Mouse (Mus musculus) adrenal gland, adult 8-10 months (tissue): ENCODE measurements around the gene Abcf1. TPM values are rescaled to one million over a fixed set of nuclear protein-coding genes. Genes with fewer than 3 reads are reported as not detected.
"Not testable (repeated sequence)": the region's sequence is repeated elsewhere in the genome, so short reads cannot be mapped to it uniquely, and the experiment has no call there.

Experiments used
- DNase-seq: peaks from one replicate; pipeline ENCODE4 v3.0.0; 2022
- total RNA-seq, 4 experiments: library from RNA; stranded (reverse); gene quantifications; 2 replicates each; pipeline ENCODE4 v1.2.4; 2022

Abcf1 gene
- 100 to 1,000 TPM in 1 of 4 experiments, 10 to 100 TPM in 3; 87.1 to 104 (median 93.9) TPM for total RNA-seq

DNA sequence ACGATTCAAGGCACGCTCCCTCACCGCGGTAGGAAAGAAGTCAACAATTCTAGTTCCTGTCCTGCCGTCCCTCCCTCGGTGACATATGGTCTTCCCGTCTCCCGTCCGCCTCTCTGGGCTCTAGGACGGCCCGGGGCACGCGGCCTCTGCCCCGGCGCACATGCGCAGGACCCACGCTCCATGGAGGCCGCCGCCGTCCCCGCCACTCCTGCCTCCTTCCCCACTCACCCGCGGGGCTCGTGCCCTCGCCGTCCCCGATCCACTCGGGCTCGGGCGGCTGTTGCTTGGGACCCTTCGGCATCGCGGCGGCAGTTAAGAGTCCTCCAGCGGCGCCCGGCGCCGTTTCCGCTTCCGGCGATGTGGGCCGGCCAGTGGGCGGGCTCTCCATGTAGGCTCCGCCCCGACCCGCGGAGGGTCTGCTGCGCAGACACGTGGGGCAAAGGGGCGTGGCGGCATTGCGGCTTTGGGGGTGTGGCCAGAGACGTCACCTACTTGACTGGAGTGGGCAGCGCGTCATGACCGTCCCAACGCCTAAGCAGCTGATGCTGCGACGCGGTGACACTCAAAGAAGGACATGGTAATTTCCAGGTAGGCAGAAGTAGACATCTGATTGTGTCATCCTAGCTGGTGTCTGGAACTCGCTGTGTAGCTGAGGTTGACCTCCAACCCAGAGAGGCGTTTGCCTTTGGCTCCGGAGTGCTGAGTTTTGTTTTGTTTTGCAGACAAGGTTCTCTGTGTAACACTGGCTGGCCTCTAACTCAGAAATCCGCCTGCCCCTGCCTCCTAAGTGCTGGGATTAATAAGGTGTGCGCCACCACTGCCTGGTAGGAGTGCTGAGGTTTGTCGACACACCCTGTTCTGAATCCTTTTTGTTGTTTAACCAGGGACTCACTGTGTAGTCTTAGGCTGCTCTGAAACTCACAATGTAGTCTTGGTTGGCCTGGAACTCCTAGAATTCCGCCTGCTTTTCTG, at the start of gene Abcf1:
Gene Abcf1 (minus strand): TSS at position 344 of the 972 bp plus-strand sequence.
- DNase-seq = peak; percentile 98

GRCm38 (mm10) chr17:36018979-36019378, 49.4 kb upstream of the Abcf1 start:
- DNase-seq = no peak

GRCm38 (mm10) chr17:36017046-36017445, 47.5 kb upstream of the Abcf1 start:
- DNase-seq = no peak

DNA sequence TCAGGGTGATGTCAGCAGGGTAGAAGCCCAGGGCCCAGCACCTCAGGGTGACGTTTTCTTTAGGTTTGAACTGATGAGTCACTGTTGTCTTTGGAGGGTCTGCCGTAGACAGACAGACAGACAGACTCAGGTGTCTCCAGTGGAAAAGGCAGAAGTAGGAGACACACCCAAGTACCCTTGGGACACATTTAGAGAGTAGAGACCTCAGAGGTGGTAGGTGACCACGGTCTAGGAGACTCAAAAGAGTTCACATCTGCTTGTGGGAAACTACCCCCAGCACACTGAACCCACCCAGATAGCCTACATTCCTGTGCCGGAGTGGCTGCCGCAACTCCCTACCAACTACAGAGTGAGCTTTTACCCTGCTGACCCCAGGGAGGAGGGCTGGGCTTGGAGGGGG, 45.4 kb upstream of the Abcf1 start:
- no peak for DNase-seq

GRCm38 (mm10) chr17:36004409-36004808, 34.8 kb upstream of the Abcf1 start:
- DNase-seq = not testable (repeated sequence)

DNA sequence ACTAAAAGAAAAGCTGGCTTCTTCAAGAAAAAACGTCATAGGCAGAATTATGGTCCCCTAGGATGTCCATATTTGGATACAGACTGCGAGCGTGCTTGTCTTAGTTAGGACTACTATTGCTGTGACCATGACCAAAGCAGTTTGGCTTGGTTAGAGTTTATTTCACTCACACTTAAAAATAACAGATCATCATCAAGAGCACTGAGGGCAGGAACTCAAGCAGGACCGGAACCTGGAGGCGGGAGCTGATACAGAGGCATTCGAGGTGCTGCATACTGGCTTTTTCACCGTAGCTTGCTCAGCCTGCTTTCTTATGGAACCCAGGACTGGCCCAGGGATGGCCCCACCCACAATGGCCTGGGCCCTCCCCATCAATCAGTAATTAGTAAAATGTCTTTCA, 33.8 kb upstream of the Abcf1 start:
- no peak for DNase-seq

DNA sequence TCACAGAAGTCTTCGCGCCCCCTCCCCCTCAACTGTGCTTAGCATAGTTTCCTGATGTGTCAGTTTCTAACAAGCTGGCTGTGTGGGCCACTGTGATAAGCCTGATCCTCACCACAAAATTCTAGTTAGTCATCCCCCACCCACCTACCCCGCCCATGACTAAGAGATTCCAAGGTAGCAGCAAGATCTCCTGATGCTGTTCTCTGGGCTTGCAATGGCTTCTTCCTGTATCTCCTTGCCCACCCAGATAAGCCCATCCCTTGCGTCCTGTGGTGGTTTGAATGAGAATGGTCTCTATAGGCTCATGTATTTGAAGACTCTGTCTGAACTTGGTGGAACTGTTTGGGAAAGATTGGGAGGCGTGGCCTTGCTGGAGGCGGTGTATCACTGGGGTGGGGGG, 32.4 kb upstream of the Abcf1 start:
- no peak for DNase-seq

DNA sequence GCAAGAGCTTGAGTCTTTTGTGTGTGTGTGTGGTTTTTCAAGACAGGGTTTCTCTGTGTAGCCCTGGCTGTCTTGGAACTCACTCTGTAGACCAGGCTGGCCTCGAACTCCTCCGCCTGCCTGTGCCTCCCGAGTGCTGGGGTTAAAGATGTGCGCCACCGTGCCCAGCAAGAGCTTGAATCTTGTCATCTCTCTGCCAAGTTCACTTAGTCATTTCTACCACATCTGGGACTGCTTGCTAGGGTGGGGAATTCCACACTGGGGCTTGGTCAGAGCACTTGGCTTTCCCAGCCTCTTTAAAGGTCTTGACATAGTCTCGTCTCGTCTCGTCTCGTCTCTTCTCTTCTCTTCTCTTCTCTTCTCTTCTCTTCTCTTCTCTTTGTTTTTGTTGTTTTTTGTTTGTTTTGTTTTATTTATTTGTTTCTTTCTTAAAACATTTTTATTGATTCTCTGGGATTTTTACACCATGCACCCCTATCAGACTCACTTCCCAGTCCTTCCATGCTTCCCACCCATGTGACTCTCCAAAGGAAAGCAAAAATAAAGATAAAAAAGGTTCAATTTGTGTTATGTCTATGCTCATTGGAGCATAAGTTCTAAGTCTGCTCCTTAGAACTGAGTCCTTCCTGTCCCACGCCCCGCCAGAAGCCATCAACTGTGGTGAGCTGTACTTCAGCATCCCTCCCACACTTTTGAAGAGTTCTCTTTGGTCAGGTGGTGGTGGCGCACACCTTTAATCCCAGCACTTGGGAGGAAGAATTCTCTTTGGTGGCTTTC, 31.7 kb upstream of the Abcf1 start:
- no peak for DNase-seq

- DNase-seq = no peak
These were observed 30.8 kb upstream of the Abcf1 start for GRCm38 (mm10) chr17:36000349-36000748.

DNA sequence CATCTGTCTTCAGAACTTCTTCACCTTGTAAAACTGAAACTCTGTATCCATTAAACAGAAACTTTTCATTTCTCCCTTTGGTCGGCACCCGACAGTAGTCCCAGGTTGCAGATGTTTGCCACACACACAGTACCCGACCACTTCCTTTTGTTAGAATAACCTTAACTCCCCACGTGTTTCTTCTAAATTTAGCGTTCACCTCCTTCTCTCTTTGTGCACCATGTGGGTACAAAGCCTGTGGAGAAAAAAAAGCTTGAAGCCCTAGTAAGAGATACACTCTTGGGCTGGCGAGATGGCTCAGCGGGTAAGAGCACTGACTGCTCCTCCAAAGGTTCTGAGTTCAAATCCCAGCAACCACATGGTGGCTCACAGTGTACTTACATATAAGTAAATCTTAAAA, 29.8 kb upstream of the Abcf1 start:
- DNase-seq = no peak

GRCm38 (mm10) chr17:35998545-35999305, 29.2 kb upstream of the Abcf1 start:
- DNase-seq = no peak

- no peak for DNase-seq
These were observed 28.4 kb upstream of the Abcf1 start for GRCm38 (mm10) chr17:35997713-35998510.

DNA sequence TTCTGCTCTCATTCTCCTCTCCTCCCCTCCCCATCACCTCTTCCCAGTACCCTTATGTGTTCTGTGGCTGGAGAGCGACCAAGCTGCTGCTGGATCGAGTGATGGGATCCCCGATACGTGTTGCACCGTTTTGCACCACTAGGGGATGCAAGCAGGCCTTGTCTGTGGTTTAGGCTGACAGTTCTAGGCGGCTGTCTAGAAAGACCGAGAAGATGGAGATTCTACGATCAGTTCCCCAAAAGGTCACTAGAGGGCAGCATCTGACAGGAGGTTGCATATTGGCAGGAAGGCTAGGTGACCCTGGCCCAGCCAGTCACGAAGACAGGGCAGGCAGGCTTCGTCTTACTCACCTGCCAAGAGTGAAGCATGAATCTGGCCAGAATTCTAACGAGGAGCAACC, 27.4 kb upstream of the Abcf1 start:
- DNase-seq = peak; percentile 94

- no peak for DNase-seq
These were observed 25.3 kb upstream of the Abcf1 start for GRCm38 (mm10) chr17:35994879-35995240.

GRCm38 (mm10) chr17:35994175-35994878, 24.8 kb upstream of the Abcf1 start:
- peak; percentile 78 for DNase-seq

GRCm38 (mm10) chr17:35993675-35994074, 24.1 kb upstream of the Abcf1 start:
- peak; percentile 47 for DNase-seq

DNA sequence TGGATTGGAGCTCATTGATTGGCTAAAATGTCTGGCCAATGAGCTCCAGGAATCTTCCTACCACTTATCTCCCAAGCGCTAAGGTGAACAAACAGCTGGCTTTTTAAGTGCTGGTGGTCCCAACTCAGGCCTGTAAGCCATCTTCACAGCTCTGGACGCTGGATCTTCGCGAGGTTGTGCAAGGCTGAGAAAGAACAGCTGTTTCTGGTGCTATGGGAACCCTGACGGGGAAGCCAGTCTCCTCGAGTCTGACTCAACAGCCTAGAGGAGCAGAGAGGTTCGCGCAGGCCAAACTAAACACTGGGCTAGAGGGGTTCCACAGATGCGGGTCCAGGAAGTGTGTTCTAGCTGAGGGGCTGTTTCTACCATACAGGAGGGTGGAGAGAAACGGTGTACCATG, 22.2 kb upstream of the Abcf1 start:
- no peak for DNase-seq

DNA sequence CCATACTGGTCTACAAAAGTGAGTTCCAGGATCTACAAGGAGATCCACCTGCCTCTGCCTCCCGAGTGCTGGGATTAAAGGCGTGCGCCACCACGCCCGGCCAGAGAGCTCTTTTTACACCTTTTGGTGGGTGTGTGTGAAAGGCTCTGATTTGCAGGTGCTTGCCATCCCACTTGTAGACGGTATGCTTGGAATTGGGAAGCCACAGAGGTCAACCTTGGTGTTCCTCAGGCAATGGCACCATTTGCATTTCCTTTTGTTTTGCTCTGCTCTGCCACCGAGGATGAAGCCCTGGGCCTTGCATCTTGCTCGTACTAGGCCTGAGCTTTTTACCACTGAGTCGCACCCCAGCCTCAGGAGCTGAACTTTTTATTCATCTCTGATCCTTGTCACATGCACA, 12.2 kb upstream of the Abcf1 start:
- DNase-seq = no peak

DNA sequence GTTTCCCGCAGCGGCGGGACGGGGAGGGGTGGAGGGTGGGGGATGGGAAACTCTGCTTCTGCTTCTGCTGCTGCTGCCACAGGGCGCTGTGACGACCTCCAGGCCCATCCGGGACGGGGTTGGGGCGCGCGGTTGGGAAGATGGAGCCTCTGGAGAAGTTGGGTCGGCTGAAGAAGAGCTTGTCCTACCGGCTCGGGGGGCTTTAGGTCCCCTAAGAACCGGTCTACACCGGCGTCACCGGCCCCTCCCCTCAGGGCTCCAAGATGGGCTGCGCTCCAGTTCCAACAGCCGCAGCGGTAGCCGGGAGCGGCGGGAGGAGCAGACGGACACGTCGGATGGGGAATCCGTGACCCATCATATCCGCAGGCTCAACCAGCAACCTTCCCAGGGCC, 10.8 kb upstream of the Abcf1 start:
- peak; percentile 51 for DNase-seq

DNA sequence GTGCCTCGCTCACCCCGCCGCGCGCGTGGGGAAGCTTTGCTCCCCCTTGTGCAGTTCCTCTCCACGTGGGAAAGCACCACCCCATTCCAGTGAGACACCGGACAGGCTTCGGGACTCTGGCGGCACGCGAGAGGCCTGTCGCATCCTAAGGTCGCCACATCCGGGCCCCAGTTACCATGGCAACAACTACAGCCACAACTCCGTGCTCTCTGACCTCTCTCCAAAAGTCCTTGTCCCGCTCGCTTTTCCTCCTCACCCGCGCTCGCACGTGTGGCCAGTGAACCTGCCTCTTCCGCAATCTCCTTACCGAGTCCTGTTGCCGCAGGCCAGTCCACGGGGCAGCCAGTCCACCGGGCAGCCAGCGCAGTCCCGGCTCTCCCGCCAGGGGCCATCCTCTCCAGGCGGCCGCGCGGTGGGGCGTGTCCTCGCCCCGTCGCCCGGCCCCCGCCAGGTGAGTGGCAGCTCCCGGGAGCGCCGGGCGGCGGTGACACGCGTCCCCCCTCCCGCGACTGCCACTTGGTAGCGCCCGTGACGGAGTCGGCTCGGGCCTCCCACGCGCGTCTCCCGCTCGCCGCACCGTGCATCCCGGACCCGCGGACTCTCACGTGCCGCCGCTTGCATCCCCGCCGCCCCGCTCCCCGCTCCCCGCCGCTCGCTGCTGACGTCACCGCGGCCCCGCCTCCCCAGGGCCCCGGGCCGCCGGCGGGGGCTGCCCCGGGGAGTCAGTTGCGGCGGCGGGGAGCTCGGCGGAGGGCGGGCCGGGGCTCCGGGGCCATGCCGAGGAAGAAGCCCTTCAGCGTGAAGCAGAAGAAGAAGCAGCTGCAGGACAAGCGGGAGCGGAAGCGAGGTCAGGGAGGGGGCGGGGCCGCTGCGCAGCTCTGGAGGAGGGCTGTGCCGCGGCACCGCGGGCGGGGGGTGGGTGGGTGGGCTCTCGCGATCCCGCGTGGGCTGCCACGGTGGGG, 10.1 kb upstream of the Abcf1 start, which contains the start of the genes Gnl1 and Prr3:
Gene Gnl1 (plus strand): TSS at position 451 of the 962 bp plus-strand sequence.
Gene Prr3 (minus strand): TSS at position 836 of the 962 bp plus-strand sequence.
- peak; percentile 92 for DNase-seq
